Mouse (Mus musculus) spleen, adult 2 months (tissue): Measurements from ENCODE around the gene Wrap73. TPM values are rescaled to one million over a fixed set of nuclear protein-coding genes. Genes with fewer than 3 reads are reported as not detected.
A peak's percentile ranks its signal among the peaks of the same experiment; 100 is the strongest.

Experiments
- DNase-seq, 2 experiments: peaks; one replicate each; pipeline versions ENCODE4 v3.0.0 to v3.0.0-alpha.2; 2012 to 2021; ENCODE audit warnings: low spot score in 2 of 2, low read depth in 1 of 2
- H3K27ac ChIP-seq: fragments of 200-500 bp; 2 replicates; pipeline ENCODE4 v1.5.1; 2012; ENCODE audit warnings: low read length, inconsistent platforms; ENCODE audit not compliant: insufficient read depth
- H3K27me3 ChIP-seq: fragments of 200-500 bp; 2 replicates; pipeline ENCODE4 v1.6.1; 2012; ENCODE audit warnings: mild to moderate bottlenecking, moderate library complexity, low read length, inconsistent platforms; ENCODE audit not compliant: control insufficient read depth, insufficient read depth
- H3K36me3 ChIP-seq: fragments of 200-500 bp; 2 replicates; pipeline ENCODE4 v1.6.1; 2012; ENCODE audit warnings: mild to moderate bottlenecking, low read length, inconsistent platforms; ENCODE audit not compliant: control insufficient read depth, insufficient read depth
- H3K4me1 ChIP-seq: fragments of 200-500 bp; 2 replicates; pipeline ENCODE4 v1.6.1; 2011; ENCODE audit warnings: inconsistent platforms; ENCODE audit not compliant: control insufficient read depth, insufficient read depth, insufficient read length
- H3K4me3 ChIP-seq: fragments of 200-500 bp; 2 replicates; pipeline ENCODE4 v1.5.1; 2011; ENCODE audit warnings: mild to moderate bottlenecking, inconsistent platforms; ENCODE audit not compliant: insufficient read depth, insufficient read length; ENCODE audit errors: extremely low read depth
- CTCF ChIP-seq: fragments of 200-500 bp; IDR thresholded peaks from 2 replicates; pipeline ENCODE4 v1.5.1; 2011; ENCODE audit warnings: mild to moderate bottlenecking, inconsistent platforms; ENCODE audit not compliant: insufficient read depth, insufficient read length, insufficient replicate concordance; ENCODE audit errors: extremely low read depth
- POLR2A ChIP-seq: fragments of 200-500 bp; IDR thresholded peaks from 2 replicates; pipeline ENCODE4 v1.6.1; 2011; ENCODE audit warnings: low read depth, low read length, inconsistent platforms
- WGBS: fragments of 180-500 bp; shearing (Covaris S2); methylation state at CpG from one replicate; pipeline ENCODE4 v1.1.7; 2018; 5-methylcytosine and 5-hydroxymethylcytosine counted together
- polyA plus RNA-seq: library from polyadenylated mRNA; depleted of rRNA; stranded (reverse); fragments of >200 nt; gene quantifications from 2 replicates; pipeline ENCODE4 v1.2.3, GENCODE M21; 2012

The Wrap73 gene
- polyA plus RNA-seq, 1 experiment: 24.7 TPM

DNA sequence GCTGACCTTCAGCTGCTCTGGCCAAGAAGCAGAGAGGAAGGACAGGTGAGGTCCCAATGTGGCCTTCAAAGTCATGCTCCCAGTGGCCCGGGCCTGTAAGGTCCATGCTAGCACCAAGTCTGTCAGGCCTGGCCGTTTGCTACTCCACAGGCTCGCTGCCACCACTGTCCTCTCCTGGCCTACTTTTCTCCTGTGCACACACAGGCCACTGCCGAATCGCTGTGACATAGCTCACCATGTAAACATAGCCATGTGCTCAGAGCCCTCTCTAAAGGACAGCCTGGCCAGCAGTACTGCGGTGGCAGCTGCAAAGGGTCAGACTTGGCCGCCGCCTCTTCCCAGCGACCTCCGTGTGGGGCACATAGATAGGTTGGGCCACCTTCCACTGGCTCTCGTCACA is 11.9 kb downstream of the Wrap73 start:
- peaks cover 29% of the 10 kb centered on the region for H3K36me3 ChIP-seq
- 90% methylated on average over 11 of the region's 11 CpGs for WGBS
- H3K27me3 ChIP-seq: no peaks in the 10 kb centered on the region
- TF ChIP-seq POLR2A: no peak
- no peak for TF ChIP-seq CTCF
- no peak overlapping the region for H3K27ac ChIP-seq
- no peak for DNase-seq
- H3K4me1 ChIP-seq: peaks cover 4% of the 10 kb centered on the region; the same call in 1 of the 2 replicates
- no peak overlapping the region for H3K4me3 ChIP-seq

- WGBS: 47% methylated on average over 7 of the region's 7 CpGs
- Histone ChIP-seq H3K27me3 (no peaks in the 10 kb centered on the region), H3K4me3 (no peak overlapping the region), H3K36me3 (peaks cover 29% of the 10 kb centered on the region), H3K27ac (no peak overlapping the region), H3K4me1 (peaks cover 7% of the 10 kb centered on the region; the same call in 1 of the 2 replicates)
- DNase-seq: no peak
- TF ChIP-seq CTCF (no peak), POLR2A (no peak)
These were observed 13.9 kb downstream of the Wrap73 start for GRCm38 (mm10) chr4:154156050-154156449.

DNA sequence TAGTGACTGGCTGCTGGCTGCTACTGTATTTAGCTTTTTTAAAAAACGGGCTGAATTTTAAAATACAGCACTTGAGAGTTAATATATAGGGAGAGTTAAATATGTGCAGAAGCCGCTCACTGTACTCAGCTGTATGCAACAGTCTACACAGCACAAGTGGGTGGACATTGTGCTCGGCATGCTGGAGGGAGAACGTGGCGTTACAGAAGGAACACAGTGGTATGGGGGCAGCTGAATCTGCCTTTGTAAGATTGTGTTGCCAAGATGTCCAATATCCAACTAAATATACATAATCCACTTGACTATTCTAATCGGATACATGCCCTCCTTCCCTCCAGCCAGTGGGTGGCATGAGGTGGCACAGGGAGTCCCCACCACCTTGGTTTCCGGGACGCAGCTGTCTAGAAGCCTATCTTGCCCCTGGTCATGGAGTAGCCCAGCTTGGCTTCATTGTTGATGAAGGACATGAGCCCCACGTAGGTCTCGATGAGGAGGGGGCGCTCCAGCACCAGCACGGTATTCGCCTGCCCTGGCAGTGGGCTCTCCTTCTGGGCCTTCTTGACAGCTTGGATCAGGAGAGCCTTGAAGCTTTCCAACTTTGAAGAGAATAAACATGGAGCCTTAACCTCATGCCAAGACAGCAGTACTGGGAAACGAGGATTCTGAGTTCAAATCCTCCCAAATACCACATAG is 15.9 kb downstream of the Wrap73 start:
- TF ChIP-seq POLR2A: no peak
- no peak for TF ChIP-seq CTCF
- no peaks in the 10 kb centered on the region for H3K27me3 ChIP-seq
- peaks cover 13% of the 10 kb centered on the region; the same call in 1 of the 2 replicates for H3K4me1 ChIP-seq
- H3K36me3 ChIP-seq: peaks cover 18% of the 10 kb centered on the region
- no peak for DNase-seq
- WGBS: 97% methylated on average over 14 of the region's 14 CpGs
- no peak overlapping the region for H3K27ac ChIP-seq
- no peak overlapping the region for H3K4me3 ChIP-seq

DNA sequence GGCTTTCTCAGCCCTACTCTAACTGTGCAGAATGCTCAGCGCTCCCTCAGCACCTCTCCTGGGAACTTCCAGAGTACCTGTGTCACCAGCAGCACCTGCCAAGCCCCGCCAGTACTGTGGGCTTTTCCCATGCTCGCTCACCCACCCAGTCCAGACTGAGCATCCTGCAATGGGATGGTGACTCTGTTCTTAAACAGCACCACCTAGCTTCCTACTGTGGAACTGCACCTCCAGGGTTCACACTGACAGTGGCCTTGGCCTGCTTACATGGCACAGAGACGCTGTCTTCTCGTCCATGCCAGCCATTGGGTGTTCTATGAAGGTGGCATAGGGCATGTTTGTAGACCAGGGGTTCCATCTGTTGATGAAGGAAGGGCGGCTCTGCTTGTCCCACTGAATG is 16.8 kb downstream of the Wrap73 start:
- peaks cover 13% of the 10 kb centered on the region; the same call in 1 of the 2 replicates for H3K4me1 ChIP-seq
- 26% methylated on average over 6 of the region's 6 CpGs for WGBS

GRCm38 (mm10) chr4:154159961-154160537 is 17.9 kb downstream of the Wrap73 start:
- no peak for TF ChIP-seq POLR2A
- no peak for TF ChIP-seq CTCF
- 1% methylated on average over 39 of the region's 47 CpGs for WGBS
- no peak for DNase-seq
- Histone ChIP-seq H3K4me3 (peak overlapping the region; percentile 74), H3K4me1 (peaks cover 13% of the 10 kb centered on the region; the same call in 1 of the 2 replicates), H3K27ac (peak overlapping the region; percentile 90), H3K27me3 (no peaks in the 10 kb centered on the region), H3K36me3 (peaks cover 15% of the 10 kb centered on the region)

More for the DNA sequence above, 16.8 kb downstream of the Wrap73 start:
- DNase-seq: peak; percentile 66 to 85
- no peaks in the 10 kb centered on the region for H3K27me3 ChIP-seq
- H3K27ac ChIP-seq: no peak overlapping the region
- no peak overlapping the region for H3K4me3 ChIP-seq
- no peak for TF ChIP-seq POLR2A
- TF ChIP-seq CTCF: peak; percentile 90; the same call in 1 of the 2 replicates
- H3K36me3 ChIP-seq: peaks cover 17% of the 10 kb centered on the region

DNA sequence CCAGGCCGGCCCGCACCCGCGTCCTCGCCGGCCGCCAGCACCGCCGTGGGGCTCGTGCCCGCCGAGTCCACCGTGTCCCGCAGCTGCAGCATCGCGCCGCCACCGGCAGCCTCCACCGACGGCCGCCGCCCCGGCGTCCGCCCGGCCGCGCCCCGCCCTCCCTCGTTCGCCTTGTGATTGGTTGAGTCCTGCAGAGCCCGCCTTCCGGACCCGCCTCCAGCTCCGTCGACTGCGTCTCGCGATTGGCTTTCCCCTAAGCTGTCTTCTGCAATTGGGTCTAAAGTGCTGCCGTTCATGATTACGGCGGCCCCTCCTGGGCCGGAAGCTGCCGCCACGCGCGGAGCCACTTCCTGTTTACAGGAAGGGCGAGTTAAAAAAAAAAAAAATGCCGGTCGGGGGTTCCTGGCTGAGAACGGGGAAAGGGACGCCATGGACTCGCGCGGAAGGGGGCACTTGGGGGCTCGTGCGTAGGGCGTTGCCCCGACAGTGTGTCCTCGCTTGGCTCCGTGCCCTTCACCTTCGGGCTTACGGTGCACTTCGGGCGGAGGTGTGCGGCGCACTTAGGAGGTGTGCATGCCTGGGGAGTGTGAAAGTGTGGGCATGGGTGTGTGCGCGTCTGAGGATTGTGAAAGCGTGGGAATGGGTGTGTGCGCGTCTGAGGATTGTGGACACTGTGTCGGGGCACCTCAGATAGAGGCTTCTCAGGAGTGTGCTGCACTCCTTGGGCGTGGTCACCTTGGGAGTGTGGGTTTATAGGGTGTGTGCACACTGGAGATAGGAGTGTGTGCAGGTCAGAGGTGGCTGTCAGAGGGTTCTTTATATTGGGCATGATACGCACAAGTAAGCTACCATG is 18.6 kb downstream of the Wrap73 start, which contains the start of gene Tprgl:
TSS of gene Tprgl (minus strand) at position 129 of the 853 bp plus-strand sequence.
- Histone ChIP-seq H3K4me3 (peak within 1 kb of the TSS; percentile 84), H3K27ac (peak within 1 kb of the TSS; percentile 93), H3K36me3 (peaks cover 15% of the 10 kb centered on the region), H3K27me3 (no peaks in the 10 kb centered on the region), H3K4me1 (peaks cover 13% of the 10 kb centered on the region; the same call in 1 of the 2 replicates)
- under 1% methylated on average over 54 of the region's 75 CpGs for WGBS
- TF ChIP-seq POLR2A: peak; percentile 80
- TF ChIP-seq CTCF: no peak
- DNase-seq: peak; percentile 92 to 96
